31 mouse cellular contexts compared by ENCODE assay signal in the genomic region with DNA sequence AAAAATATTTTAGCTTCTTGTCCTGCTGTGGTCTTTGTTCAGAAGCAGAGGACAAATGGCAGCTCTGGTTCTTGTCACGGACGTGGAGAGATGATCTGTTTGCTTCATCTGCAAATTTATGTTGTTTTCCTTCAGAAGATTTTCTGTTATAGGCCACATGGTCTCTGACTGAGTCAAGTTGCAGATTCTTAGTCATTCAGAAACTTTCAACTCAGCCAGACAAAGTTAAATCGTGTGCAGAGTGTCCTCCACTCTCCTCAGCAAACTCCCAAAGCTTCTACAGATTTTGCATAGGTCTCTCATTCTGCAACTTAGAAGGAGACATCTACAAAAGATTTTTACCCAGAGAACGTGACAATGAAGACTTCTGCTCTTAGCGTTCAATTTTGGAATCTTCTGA. TPM values are rescaled to one million over a fixed set of nuclear protein-coding genes. Genes with fewer than 3 reads are reported as not detected.
DNase-seq lines count a peak whose midpoint lies in the region; ATAC-seq and TF ChIP-seq lines count a peak whose summit lies in the region.
"Had no signal": no experiment of that assay in that cellular context is flagged by ENCODE, and none has a peak within 500 bp of the region (broad histone marks: within the 10 kb centered on the region; RNA-seq: fewer than 3 reads in every experiment).

No protein-coding gene starts in this region.

- H3K36me3 ChIP-seq in intestine, embryonic 16.5 days (ENCODE audit: control insufficient read depth, insufficient read depth, low read length): no peaks in the 10 kb centered on the region
- no peaks in the 10 kb centered on the region for H3K36me3 ChIP-seq in intestine, postnatal 0 days (ENCODE audit: control insufficient read depth, insufficient read depth)
- H3K36me3 ChIP-seq: embryonic facial prominence, embryonic 10.5 days; embryonic facial prominence, embryonic 13.5 days; forebrain, embryonic 12.5 days; forebrain, embryonic 15.5 days; heart, embryonic 10.5 days; hindbrain, embryonic 10.5 days; hindbrain, embryonic 13.5 days had no signal

- no peaks in the 10 kb centered on the region for H3K9me3 ChIP-seq in intestine, embryonic 16.5 days (ENCODE audit: control insufficient read depth, low read length)
- H3K9me3 ChIP-seq in intestine, postnatal 0 days (ENCODE audit: control insufficient read depth): no peaks in the 10 kb centered on the region
- H3K9me3 ChIP-seq: embryonic facial prominence, embryonic 10.5 days; embryonic facial prominence, embryonic 13.5 days; forebrain, embryonic 12.5 days; forebrain, embryonic 15.5 days; heart, embryonic 10.5 days; hindbrain, embryonic 10.5 days; hindbrain, embryonic 13.5 days had no signal

- H3K27me3 ChIP-seq in intestine, embryonic 16.5 days (replicated peaks; ENCODE audit: control insufficient read depth, insufficient read depth, low read length): no peaks in the 10 kb centered on the region
- no peaks in the 10 kb centered on the region for H3K27me3 ChIP-seq in intestine, postnatal 0 days (replicated peaks; ENCODE audit: control insufficient read depth, insufficient read depth, low read length)
- H3K27me3 ChIP-seq: embryonic facial prominence, embryonic 13.5 days; forebrain, embryonic 12.5 days; forebrain, embryonic 15.5 days; hindbrain, embryonic 13.5 days had no signal

- no peak overlapping the region for H3K9ac ChIP-seq in intestine, embryonic 16.5 days (ENCODE audit: low read depth, low read length)
- no peak overlapping the region for H3K9ac ChIP-seq in intestine, postnatal 0 days (ENCODE audit: low read depth, low read length)
- H3K9ac ChIP-seq: embryonic facial prominence, embryonic 13.5 days; forebrain, embryonic 12.5 days; forebrain, embryonic 15.5 days; hindbrain, embryonic 13.5 days had no signal

- peak; percentile 59 for DNase-seq in CD4-positive helper T cell, adult 2 months (ENCODE audit: low read depth, low spot score)
- DNase-seq in induced T-regulatory cell, adult 2 months (ENCODE audit: low read depth): peak; percentile 86
- DNase-seq in heart, postnatal 10 days: no peak
- DNase-seq in urinary bladder, postnatal 4 days (ENCODE audit: low spot score in 2 of 2): no peak
- DNase-seq: adrenal gland, adult 8-10 months; adrenal gland, postnatal 25 days; B cell, adult 2 months; cerebellum, adult 11-12 months; cerebellum, adult 8-10 months; cerebellum, postnatal 10 days; cerebellum, postnatal 36 days; embryo, embryonic 11 days; gastrocnemius, postnatal 10 days; gastrocnemius, postnatal 36 days; heart, adult 2 months; heart, postnatal 36 days; kidney, adult 11 months had no signal

- no peak for TF ChIP-seq CTCF in intestine, postnatal 0 days (IDR thresholded peaks at IDR 0.05; ENCODE audit: low read depth)

- intact Hi-C loops in heart, postnatal 10 days (cut with DNase I): no loop called here

- no peak for ATAC-seq in intestine, embryonic 16.5 days
- no peak for ATAC-seq in intestine, postnatal 0 days
- ATAC-seq in CD4-positive, CD25-positive, alpha-beta regulatory T cell, adult 4 months: peak; percentile 60
- ATAC-seq: forebrain, embryonic 15.5 days; hindbrain, embryonic 16.5 days had no signal

- no peaks in the 10 kb centered on the region for H3K4me1 ChIP-seq in intestine, embryonic 16.5 days (ENCODE audit: control insufficient read depth, insufficient read depth, low read length)
- no peaks in the 10 kb centered on the region for H3K4me1 ChIP-seq in intestine, postnatal 0 days (replicated peaks; ENCODE audit: control insufficient read depth, insufficient read depth, low read length)
- H3K4me1 ChIP-seq: embryonic facial prominence, embryonic 10.5 days; embryonic facial prominence, embryonic 13.5 days; forebrain, embryonic 12.5 days; forebrain, embryonic 15.5 days; heart, embryonic 10.5 days; hindbrain, embryonic 10.5 days; hindbrain, embryonic 13.5 days had no signal

- H3K27ac ChIP-seq in intestine, embryonic 16.5 days (ENCODE audit: low read length): peak overlapping the region; percentile 23; the same call in 1 of the 2 replicates
- H3K27ac ChIP-seq in intestine, postnatal 0 days (ENCODE audit: low read depth, low read length): no peak overlapping the region
- H3K27ac ChIP-seq: embryonic facial prominence, embryonic 10.5 days; embryonic facial prominence, embryonic 13.5 days; forebrain, embryonic 12.5 days; forebrain, embryonic 15.5 days; heart, adult 2 months; heart, embryonic 10.5 days; hindbrain, embryonic 10.5 days; hindbrain, embryonic 13.5 days had no signal

- no peak overlapping the region for H3K4me2 ChIP-seq in intestine, embryonic 16.5 days (ENCODE audit: low read depth, low read length)
- H3K4me2 ChIP-seq in intestine, postnatal 0 days (replicated peaks; ENCODE audit: low read depth): no peak overlapping the region
- H3K4me2 ChIP-seq: embryonic facial prominence, embryonic 13.5 days; forebrain, embryonic 12.5 days; forebrain, embryonic 15.5 days; hindbrain, embryonic 13.5 days had no signal

- WGBS in intestine, embryonic 16.5 days: 64% methylated on average over 5 of the region's 5 CpGs
- WGBS in intestine, postnatal 0 days: 67% methylated on average over 5 of the region's 5 CpGs

- no peak overlapping the region for H3K4me3 ChIP-seq in intestine, embryonic 16.5 days (ENCODE audit: low read length)
- H3K4me3 ChIP-seq in intestine, postnatal 0 days (ENCODE audit: low read depth, low read length): no peak overlapping the region
- H3K4me3 ChIP-seq: embryonic facial prominence, embryonic 10.5 days; embryonic facial prominence, embryonic 13.5 days; erythroblast, embryonic 14.5 days; forebrain, embryonic 12.5 days; forebrain, embryonic 15.5 days; heart, adult 2 months; heart, embryonic 10.5 days; hindbrain, embryonic 10.5 days; hindbrain, embryonic 13.5 days had no signal

RNA-seq across cellular contexts. Expression of gene Icos, which starts 49.0 kb away (rescaled TPM):
- 0.73 and 1.2 TPM in 2 replicates for polyA plus RNA-seq in intestine, embryonic 16.5 days (2015; fragmentation: Nextera tagmentation; extraction: Ambion mirVana)
- polyA plus RNA-seq in intestine, postnatal 0 days (2015; fragmentation: Nextera tagmentation; extraction: Ambion mirVana): 0.18 and 0.27 TPM in 2 replicates
- 100 to 1,000 TPM; 309 to 337 TPM for polyA plus RNA-seq in CD4-positive, CD25-positive, alpha-beta regulatory T cell, adult 4 months (2017; shearing (Covaris generic))
- under 1 TPM; 0.10 to 0.31 TPM for total RNA-seq in heart, postnatal 10 days (2021)
- total RNA-seq: adrenal gland, postnatal 25 days; gastrocnemius, postnatal 36 days; granulocyte monocyte progenitor cell, adult 5-6 weeks; MEL had no signal
- polyA plus RNA-seq: embryonic facial prominence, embryonic 10.5 days; erythroblast, embryonic 14.5 days had no signal

Comparison
In these comparisons a context has a peak if more than half of its experiments do, and no peak if none do; other contexts are left out.
1. DNase-seq: peak in CD4-positive helper T cell, adult 2 months (single experiment) and induced T-regulatory cell, adult 2 months (single experiment); none in heart, postnatal 10 days (0 of 2) and urinary bladder, postnatal 4 days (0 of 2).
2. RNA of gene Icos, which starts 49.0 kb away (polyA plus RNA-seq): 309 to 337 TPM in CD4-positive, CD25-positive, alpha-beta regulatory T cell, adult 4 months; 0.73 to 1.2 TPM in intestine, embryonic 16.5 days and 0.18 to 0.27 TPM in intestine, postnatal 0 days; every median in the first group is over 100 times any median in the second.